Mouse (Mus musculus): ENCODE data around the gene Lrrc4. TPM values are rescaled to one million over a fixed set of nuclear protein-coding genes. Genes with fewer than 3 reads are reported as not detected.

Gene Lrrc4
- polyA plus RNA-seq, 1 experiment from 2014 or later = 0.51 TPM

DNA sequence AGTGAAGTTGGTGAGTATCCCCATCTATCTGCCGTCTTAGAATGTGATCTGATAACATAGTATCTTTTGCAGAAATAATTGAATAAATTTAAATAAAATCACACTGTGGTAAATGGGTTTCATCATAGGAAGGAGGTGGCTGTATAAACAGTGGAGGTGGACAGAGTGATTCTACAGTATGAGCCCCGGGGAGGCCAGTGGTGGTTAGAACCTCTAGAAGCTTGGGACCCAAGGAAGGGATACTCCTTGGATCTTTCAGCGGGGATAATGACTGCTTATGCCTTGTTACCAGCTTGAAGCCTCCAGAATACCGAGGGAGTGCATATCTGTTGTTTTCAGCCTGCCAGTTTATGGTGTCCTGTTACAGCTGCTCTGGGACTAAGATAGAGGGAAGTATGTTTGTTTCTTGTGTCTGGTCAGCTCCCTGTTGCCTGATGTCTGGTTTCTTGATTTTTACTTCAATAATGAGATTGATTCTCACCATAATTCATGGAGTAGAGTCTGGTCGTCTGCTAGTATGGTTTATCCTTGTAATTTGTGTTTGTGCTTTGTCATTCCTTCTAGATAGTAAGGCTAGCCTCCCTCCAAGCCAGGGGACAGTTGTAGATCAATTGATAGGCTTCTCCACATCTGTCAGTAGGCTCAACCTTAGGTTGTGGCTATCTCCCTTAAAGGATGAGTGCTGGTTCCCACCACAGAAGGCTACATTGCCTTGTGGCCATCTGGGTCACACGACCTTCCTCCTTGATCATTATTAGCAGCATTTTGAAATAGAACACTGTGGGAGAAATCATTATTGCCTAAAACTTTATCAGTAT, 195.8 kb downstream of the Lrrc4 start:
- H3K27me3 ChIP-seq (ENCODE audit: control insufficient read depth, insufficient read depth, low read length) = no peaks in the 10 kb centered on the region
- no peaks in the 10 kb centered on the region for H3K36me3 ChIP-seq (ENCODE audit: control insufficient read depth, insufficient read depth, low read length)
- no peaks in the 10 kb centered on the region for H3K4me1 ChIP-seq (replicated peaks; ENCODE audit: control insufficient read depth, insufficient read depth)
- H3K4me3 ChIP-seq (ENCODE audit: low read depth, low read length) = no peak overlapping the region
- DNase-seq (ENCODE audit: low spot score) (no peak), ATAC-seq (ENCODE audit: low FRiP score, low TSS enrichment) (no peak)
- no peak overlapping the region for H3K27ac ChIP-seq (replicated peaks)
- no peak overlapping the region for H3K9ac ChIP-seq (ENCODE audit: low read length)
- TF ChIP-seq EP300 (optimal IDR thresholded peaks at IDR 0.05) (no peak), CTCF (IDR thresholded peaks at IDR 0.05; ENCODE audit: low read depth) (no peak)
- 76% methylated on average over 6 of the region's 6 CpGs for WGBS
- H3K9me3 ChIP-seq (ENCODE audit: control insufficient read depth, low read length) = no peaks in the 10 kb centered on the region
- no peak overlapping the region for H3K4me2 ChIP-seq (replicated peaks; ENCODE audit: low read depth)

DNA sequence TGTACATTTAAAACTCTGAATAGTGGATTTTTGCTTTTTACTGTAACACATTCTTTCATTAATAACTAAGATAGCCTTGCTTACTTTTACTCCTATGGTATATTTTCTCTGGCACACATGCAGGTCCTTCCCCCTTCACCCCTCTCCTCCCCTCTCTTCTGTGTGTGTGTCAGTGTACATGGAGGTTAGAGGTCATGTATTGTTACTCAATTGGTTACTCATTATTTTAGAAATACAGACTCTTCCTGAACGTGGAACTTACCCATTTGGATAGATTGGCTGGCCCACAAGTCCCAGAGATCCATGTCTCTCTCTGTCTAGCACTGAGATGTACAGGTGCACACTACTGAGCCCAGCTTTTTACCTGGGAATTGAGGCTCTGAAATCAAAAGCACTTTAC, 196.5 kb downstream of the Lrrc4 start:
- Histone ChIP-seq H3K9ac (ENCODE audit: low read length) (no peak overlapping the region), H3K9me3 (ENCODE audit: control insufficient read depth, low read length) (no peaks in the 10 kb centered on the region), H3K4me1 (replicated peaks; ENCODE audit: control insufficient read depth, insufficient read depth) (no peaks in the 10 kb centered on the region), H3K4me2 (replicated peaks; ENCODE audit: low read depth) (no peak overlapping the region), H3K36me3 (ENCODE audit: control insufficient read depth, insufficient read depth, low read length) (no peaks in the 10 kb centered on the region), H3K4me3 (ENCODE audit: low read depth, low read length) (no peak overlapping the region), H3K27ac (replicated peaks) (no peak overlapping the region), H3K27me3 (ENCODE audit: control insufficient read depth, insufficient read depth, low read length) (no peaks in the 10 kb centered on the region)
- DNase-seq (ENCODE audit: low spot score) = no peak
- no peak for ATAC-seq (ENCODE audit: low FRiP score, low TSS enrichment)
- whole genome bisulfite sequencing = 46% methylated on average over 1 of the region's 1 CpGs
- no peak for TF ChIP-seq EP300 (optimal IDR thresholded peaks at IDR 0.05)
- TF ChIP-seq CTCF (IDR thresholded peaks at IDR 0.05; ENCODE audit: low read depth) = no peak

DNA sequence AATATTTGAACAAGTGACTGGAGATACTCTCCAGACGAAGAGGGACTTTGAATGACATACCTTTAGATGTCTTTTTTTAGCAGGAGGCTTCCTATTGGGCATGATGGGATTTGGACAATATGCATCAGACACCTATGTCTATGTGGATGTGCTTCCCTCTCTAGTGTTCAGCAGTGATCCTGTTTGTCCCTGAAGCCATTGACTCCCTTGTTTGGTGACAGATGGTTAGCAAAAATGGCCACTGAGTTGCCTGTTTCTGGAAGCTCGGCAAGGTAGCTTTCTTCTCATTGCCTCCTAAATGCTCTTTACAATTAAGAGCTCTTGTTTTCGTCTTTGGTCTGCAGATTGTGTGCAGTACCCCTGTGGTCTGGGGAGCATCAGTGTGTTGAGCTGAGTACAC, 197.9 kb downstream of the Lrrc4 start:
- Histone ChIP-seq H3K4me3 (ENCODE audit: low read depth, low read length) (no peak overlapping the region), H3K36me3 (ENCODE audit: control insufficient read depth, insufficient read depth, low read length) (no peaks in the 10 kb centered on the region), H3K9ac (ENCODE audit: low read length) (no peak overlapping the region), H3K9me3 (ENCODE audit: control insufficient read depth, low read length) (no peaks in the 10 kb centered on the region), H3K4me2 (replicated peaks; ENCODE audit: low read depth) (no peak overlapping the region), H3K27ac (replicated peaks) (no peak overlapping the region), H3K27me3 (ENCODE audit: control insufficient read depth, insufficient read depth, low read length) (no peaks in the 10 kb centered on the region), H3K4me1 (replicated peaks; ENCODE audit: control insufficient read depth, insufficient read depth) (no peaks in the 10 kb centered on the region)
- TF ChIP-seq EP300 (optimal IDR thresholded peaks at IDR 0.05) = no peak
- no peak for TF ChIP-seq CTCF (IDR thresholded peaks at IDR 0.05; ENCODE audit: low read depth)
- 61% methylated on average over 3 of the region's 3 CpGs for WGBS
- ATAC-seq (ENCODE audit: low FRiP score, low TSS enrichment) = no peak
- DNase-seq (ENCODE audit: low spot score) = no peak

DNA sequence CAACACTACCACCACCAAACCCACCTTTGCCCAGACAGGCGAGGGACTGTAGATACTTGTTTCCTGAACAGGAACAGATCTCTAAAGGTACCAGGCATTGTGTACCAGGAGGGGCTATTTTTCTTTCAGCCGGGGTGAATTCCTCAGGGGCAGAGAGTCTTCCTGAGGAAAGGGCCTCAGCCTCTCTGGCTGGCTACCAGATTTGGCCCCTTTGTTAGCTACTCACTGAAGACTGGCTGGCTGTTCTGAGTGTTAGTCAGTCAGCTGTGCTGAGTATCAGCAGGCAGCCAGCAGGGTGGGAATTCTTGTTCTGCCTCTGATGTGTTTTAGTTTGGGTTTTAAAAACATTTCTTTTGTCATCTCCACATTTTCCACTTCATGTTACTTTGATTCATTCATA, 198.4 kb downstream of the Lrrc4 start:
- no peaks in the 10 kb centered on the region for H3K4me1 ChIP-seq (replicated peaks; ENCODE audit: control insufficient read depth, insufficient read depth)
- TF ChIP-seq CTCF (IDR thresholded peaks at IDR 0.05; ENCODE audit: low read depth) (no peak), EP300 (optimal IDR thresholded peaks at IDR 0.05) (no peak)
- no peak overlapping the region for H3K4me3 ChIP-seq (ENCODE audit: low read depth, low read length)
- H3K9ac ChIP-seq (ENCODE audit: low read length) = no peak overlapping the region
- no peaks in the 10 kb centered on the region for H3K36me3 ChIP-seq (ENCODE audit: control insufficient read depth, insufficient read depth, low read length)
- WGBS = 46% methylated on average over 2 of the region's 2 CpGs
- no peaks in the 10 kb centered on the region for H3K9me3 ChIP-seq (ENCODE audit: control insufficient read depth, low read length)
- no peak overlapping the region for H3K27ac ChIP-seq (replicated peaks)
- DNase-seq (ENCODE audit: low spot score) (no peak), ATAC-seq (ENCODE audit: low FRiP score, low TSS enrichment) (no peak)
- H3K4me2 ChIP-seq (replicated peaks; ENCODE audit: low read depth) = no peak overlapping the region
- H3K27me3 ChIP-seq (ENCODE audit: control insufficient read depth, insufficient read depth, low read length) = no peaks in the 10 kb centered on the region

DNA sequence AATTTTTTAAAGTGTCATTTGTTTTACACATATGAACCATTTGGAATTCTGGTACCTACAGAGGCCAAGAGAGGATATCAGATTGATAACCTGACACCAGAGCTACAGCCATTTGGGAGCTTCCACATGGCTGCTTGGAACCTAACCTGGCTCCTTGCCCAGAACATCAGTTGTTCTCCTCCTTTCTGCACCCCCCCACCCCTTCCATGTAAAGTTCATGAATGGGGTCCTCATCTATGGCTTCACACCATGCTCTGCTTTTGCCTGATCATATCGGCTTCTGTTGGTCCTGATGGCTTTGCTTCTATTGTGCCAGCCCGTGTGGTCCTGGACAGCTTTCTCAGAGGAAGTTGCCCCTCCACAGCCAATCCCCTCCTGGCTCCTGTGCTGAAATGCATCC, 200.6 kb downstream of the Lrrc4 start:
- 78% methylated on average over 2 of the region's 2 CpGs for WGBS
- Histone ChIP-seq H3K27ac (replicated peaks) (no peak overlapping the region), H3K9ac (ENCODE audit: low read length) (no peak overlapping the region), H3K9me3 (ENCODE audit: control insufficient read depth, low read length) (no peaks in the 10 kb centered on the region), H3K4me3 (ENCODE audit: low read depth, low read length) (no peak overlapping the region), H3K36me3 (ENCODE audit: control insufficient read depth, insufficient read depth, low read length) (no peaks in the 10 kb centered on the region), H3K4me1 (replicated peaks; ENCODE audit: control insufficient read depth, insufficient read depth) (no peaks in the 10 kb centered on the region), H3K27me3 (ENCODE audit: control insufficient read depth, insufficient read depth, low read length) (no peaks in the 10 kb centered on the region), H3K4me2 (replicated peaks; ENCODE audit: low read depth) (no peak overlapping the region)
- no peak for TF ChIP-seq EP300 (optimal IDR thresholded peaks at IDR 0.05)
- no peak for TF ChIP-seq CTCF (IDR thresholded peaks at IDR 0.05; ENCODE audit: low read depth)
- ATAC-seq (ENCODE audit: low FRiP score, low TSS enrichment) (no peak), DNase-seq (ENCODE audit: low spot score) (no peak)

DNA sequence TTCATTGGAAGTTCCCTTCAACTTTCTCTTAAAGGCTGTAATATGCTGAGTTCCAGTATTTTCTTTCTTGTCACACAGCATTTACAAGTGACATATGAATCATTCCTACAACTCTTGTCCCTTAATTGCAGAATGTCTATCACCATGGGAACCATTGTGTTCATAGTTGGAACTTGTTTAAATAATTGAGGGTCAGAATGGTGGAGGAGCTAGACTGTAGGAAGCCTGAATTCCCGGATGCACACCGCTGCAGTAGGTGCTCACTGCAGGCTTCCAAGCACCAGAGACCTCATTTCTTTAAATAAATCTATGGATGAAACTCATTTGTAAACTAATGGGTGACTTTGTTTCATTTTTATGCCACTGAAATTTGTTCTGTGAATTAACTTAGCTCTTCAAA, 201.7 kb downstream of the Lrrc4 start:
- Histone ChIP-seq H3K27ac (replicated peaks) (no peak overlapping the region), H3K4me1 (replicated peaks; ENCODE audit: control insufficient read depth, insufficient read depth) (no peaks in the 10 kb centered on the region), H3K27me3 (ENCODE audit: control insufficient read depth, insufficient read depth, low read length) (no peaks in the 10 kb centered on the region), H3K4me2 (replicated peaks; ENCODE audit: low read depth) (no peak overlapping the region), H3K4me3 (ENCODE audit: low read depth, low read length) (no peak overlapping the region), H3K36me3 (ENCODE audit: control insufficient read depth, insufficient read depth, low read length) (no peaks in the 10 kb centered on the region), H3K9ac (ENCODE audit: low read length) (no peak overlapping the region), H3K9me3 (ENCODE audit: control insufficient read depth, low read length) (no peaks in the 10 kb centered on the region)
- ATAC-seq (ENCODE audit: low FRiP score, low TSS enrichment) = no peak
- TF ChIP-seq CTCF (IDR thresholded peaks at IDR 0.05; ENCODE audit: low read depth) (no peak), EP300 (optimal IDR thresholded peaks at IDR 0.05) (no peak)
- whole genome bisulfite sequencing = 41% methylated on average over 2 of the region's 2 CpGs
- DNase-seq (ENCODE audit: low spot score) = no peak
